Mouse (Mus musculus) C2C12 (cell line): Measurements from ENCODE around the gene Gpr88.

ENCODE experiments used
- CEBPB ChIP-seq: IDR thresholded peaks from one replicate; pipeline ENCODE4 v1.6.1; 2011; ENCODE audit warnings: low read depth, mild to moderate bottlenecking, control low read depth, moderate library complexity
- CTCF ChIP-seq: IDR thresholded peaks from one replicate; pipeline ENCODE4 v1.5.1; 2011; ENCODE audit not compliant: control insufficient read depth, insufficient read depth, insufficient read length
- FOSL1 ChIP-seq: IDR thresholded peaks from one replicate; pipeline ENCODE4 v1.8.0; 2011; ENCODE audit warnings: mild to moderate bottlenecking, low read length; ENCODE audit not compliant: poor library complexity, insufficient read depth, severe bottlenecking
- MAX ChIP-seq: IDR thresholded peaks from one replicate; pipeline ENCODE4 v1.6.1; 2011; ENCODE audit warnings: mild to moderate bottlenecking, control low read depth

DNA sequence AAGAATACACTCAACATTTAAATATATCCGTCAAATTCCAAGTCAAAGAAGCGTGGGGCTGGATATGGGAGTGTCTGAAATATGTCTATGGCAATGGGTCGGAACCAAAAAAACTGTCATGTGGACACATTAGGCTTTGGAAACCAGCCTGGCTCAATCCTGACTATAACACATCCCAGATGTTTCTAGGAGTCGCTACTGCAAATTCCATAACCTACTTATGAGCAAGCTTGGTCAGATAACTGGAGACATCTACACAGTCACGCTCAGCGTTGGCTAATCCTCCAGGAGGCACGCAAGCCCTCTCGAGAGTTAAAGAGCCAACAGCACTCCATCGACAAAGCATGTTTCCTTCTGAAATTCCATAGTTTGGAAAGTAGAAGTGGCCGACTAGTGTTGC is 45.4 kb upstream of the Gpr88 start:
- TF ChIP-seq CTCF (no peak), FOSL1 (no peak), CEBPB (no peak), MAX (no peak)
